Mouse (Mus musculus) brown adipose tissue, adult 24 weeks (tissue): ENCODE data around the gene Dnajc6. TPM values are rescaled to one million over a fixed set of nuclear protein-coding genes. Genes with fewer than 3 reads are reported as not detected.
A peak's percentile ranks its signal among the peaks of the same experiment; 100 is the strongest.

ENCODE experiments used
- H3K27ac ChIP-seq: fragments of 200-500 bp; replicated peaks from 2 replicates; pipeline ENCODE4 v1.5.1; 2012; ENCODE audit warnings: low read depth, mild to moderate bottlenecking, low read length
- H3K4me1 ChIP-seq: fragments of 200-500 bp; 2 replicates; pipeline ENCODE4 v1.6.1; 2012; ENCODE audit warnings: low read length, mixed read lengths; ENCODE audit not compliant: control insufficient read depth, insufficient read depth, insufficient read length
- H3K4me3 ChIP-seq: fragments of 200-500 bp; 2 replicates; pipeline ENCODE4 v1.5.1; 2012; ENCODE audit warnings: low read depth, mild to moderate bottlenecking, low read length, moderate library complexity; ENCODE audit not compliant: insufficient read depth
- polyA plus RNA-seq: library from polyadenylated mRNA; stranded (reverse); fragments of >200 nt; gene quantifications from 2 replicates; pipeline ENCODE4 v1.2.4, GENCODE M21; 2012; ENCODE audit not compliant: missing spikeins, insufficient read depth, insufficient read length

Dnajc6 gene
- polyA plus RNA-seq, 1 experiment = not detected

- Histone ChIP-seq H3K27ac (no peak overlapping the region), H3K4me1 (no peaks in the 10 kb centered on the region; the same call in 1 of the 2 replicates), H3K4me3 (no peak overlapping the region)
These were observed 4.7 kb upstream of the Dnajc6 start for GRCm38 (mm10) chr4:101491704-101492103.

- no peak overlapping the region for H3K27ac ChIP-seq
- peaks cover 2% of the 10 kb centered on the region; the same call in 1 of the 2 replicates for H3K4me1 ChIP-seq
- H3K4me3 ChIP-seq = no peak overlapping the region
These were observed 2.7 kb upstream of the Dnajc6 start for GRCm38 (mm10) chr4:101493611-101494197.

GRCm38 (mm10) chr4:101496188-101496533 lies 287 bp upstream of the Dnajc6 start:
- Histone ChIP-seq H3K4me1 (peaks cover 2% of the 10 kb centered on the region; the same call in 1 of the 2 replicates), H3K4me3 (peak overlapping the region; percentile 51), H3K27ac (no peak overlapping the region)

GRCm38 (mm10) chr4:101497336-101497735 lies 888 bp downstream of the Dnajc6 start:
- H3K4me3 ChIP-seq = no peak overlapping the region
- H3K27ac ChIP-seq = no peak overlapping the region

GRCm38 (mm10) chr4:101504470-101505007 lies 8.1 kb downstream of the Dnajc6 start:
- H3K4me3 ChIP-seq = no peak overlapping the region
- no peak overlapping the region for H3K27ac ChIP-seq
- no peaks in the 10 kb centered on the region for H3K4me1 ChIP-seq

More at GRCm38 (mm10) chr4:101497336-101497735, 888 bp downstream of the Dnajc6 start:
- H3K4me1 ChIP-seq = peaks cover 2% of the 10 kb centered on the region; the same call in 1 of the 2 replicates

GRCm38 (mm10) chr4:101505966-101506365 lies 9.5 kb downstream of the Dnajc6 start:
- Histone ChIP-seq H3K4me1 (no peaks in the 10 kb centered on the region), H3K27ac (no peak overlapping the region), H3K4me3 (no peak overlapping the region)

GRCm38 (mm10) chr4:101506372-101506771 lies 9.9 kb downstream of the Dnajc6 start:
- Histone ChIP-seq H3K4me1 (no peaks in the 10 kb centered on the region), H3K4me3 (no peak overlapping the region), H3K27ac (no peak overlapping the region)

- Histone ChIP-seq H3K4me1 (no peaks in the 10 kb centered on the region), H3K4me3 (peak overlapping the region; percentile 26), H3K27ac (no peak overlapping the region)
These were observed 11.3 kb downstream of the Dnajc6 start for GRCm38 (mm10) chr4:101507571-101508422.

- no peaks in the 10 kb centered on the region for H3K4me1 ChIP-seq
- H3K27ac ChIP-seq = no peak overlapping the region
- no peak overlapping the region for H3K4me3 ChIP-seq
These were observed 12.0 kb downstream of the Dnajc6 start for GRCm38 (mm10) chr4:101508431-101508830.

- no peak overlapping the region for H3K27ac ChIP-seq
These were observed 12.6 kb downstream of the Dnajc6 start for GRCm38 (mm10) chr4:101508851-101509577.

GRCm38 (mm10) chr4:101510111-101510903 lies 13.9 kb downstream of the Dnajc6 start:
- no peak overlapping the region for H3K27ac ChIP-seq
- H3K4me3 ChIP-seq = no peak overlapping the region
- H3K4me1 ChIP-seq = no peaks in the 10 kb centered on the region

More at GRCm38 (mm10) chr4:101508851-101509577, 12.6 kb downstream of the Dnajc6 start:
- Histone ChIP-seq H3K4me1 (no peaks in the 10 kb centered on the region), H3K4me3 (no peak overlapping the region)

GRCm38 (mm10) chr4:101510904-101511210 lies 14.4 kb downstream of the Dnajc6 start:
- no peak overlapping the region for H3K27ac ChIP-seq
- no peaks in the 10 kb centered on the region for H3K4me1 ChIP-seq
- H3K4me3 ChIP-seq = no peak overlapping the region

GRCm38 (mm10) chr4:101511768-101512521 lies 15.5 kb downstream of the Dnajc6 start:
- H3K4me3 ChIP-seq = no peak overlapping the region
- no peaks in the 10 kb centered on the region for H3K4me1 ChIP-seq
- no peak overlapping the region for H3K27ac ChIP-seq

GRCm38 (mm10) chr4:101513251-101513650 lies 16.8 kb downstream of the Dnajc6 start:
- Histone ChIP-seq H3K4me3 (no peak overlapping the region), H3K4me1 (no peaks in the 10 kb centered on the region), H3K27ac (no peak overlapping the region)
